Mouse (Mus musculus) forebrain, embryonic 12.5 days (tissue): ENCODE data around the gene Armt1. TPM values are rescaled to one million over a fixed set of nuclear protein-coding genes. Genes with fewer than 3 reads are reported as not detected.

ENCODE experiments used
- ATAC-seq: fragments of 200-750 bp; cut with Nextera tagmentation; 2 replicates; pipeline ENCODE4 v1.8.0; 2017; ENCODE audit warnings: moderate TSS enrichment; ENCODE audit not compliant: low FRiP score
- H3K27ac ChIP-seq: fragments of 300-500 bp; sonication (generic); 2 replicates; pipeline ENCODE4 v1.5.1; 2016; ENCODE audit warnings: mild to moderate bottlenecking
- H3K27me3 ChIP-seq: fragments of 300-500 bp; sonication (generic); 2 replicates; pipeline ENCODE4 v1.6.1; 2016; ENCODE audit warnings: mild to moderate bottlenecking
- H3K36me3 ChIP-seq: fragments of 300-500 bp; sonication (generic); replicated peaks from 2 replicates; pipeline ENCODE4 v1.6.1; 2016; ENCODE audit warnings: mild to moderate bottlenecking
- H3K4me1 ChIP-seq: fragments of 300-500 bp; sonication (generic); 2 replicates; pipeline ENCODE4 v1.6.1; 2016
- H3K4me2 ChIP-seq: fragments of 300-500 bp; sonication (generic); 2 replicates; pipeline ENCODE4 v1.6.1; 2016; ENCODE audit warnings: mild to moderate bottlenecking, moderate library complexity
- H3K4me3 ChIP-seq: fragments of 300-500 bp; sonication (generic); replicated peaks from 2 replicates; pipeline ENCODE4 v1.5.1; 2016; ENCODE audit warnings: mild to moderate bottlenecking
- H3K9ac ChIP-seq: fragments of 300-500 bp; sonication (generic); 2 replicates; pipeline ENCODE4 v1.6.1; 2016; ENCODE audit warnings: mild to moderate bottlenecking
- H3K9me3 ChIP-seq: fragments of 300-500 bp; sonication (generic); 2 replicates; pipeline ENCODE4 v1.6.1; 2016
- WGBS: fragments of 180-500 bp; shearing (Covaris S2); methylation state at CpG from one replicate; pipeline ENCODE4 v1.1.7; 2016; 5-methylcytosine and 5-hydroxymethylcytosine counted together
- polyA plus RNA-seq: library from polyadenylated mRNA; unstranded; fragments of >200 nt; fragmentation: Nextera tagmentation; extraction: Ambion mirVana; gene quantifications from 2 replicates; pipeline ENCODE4 v1.2.1, GENCODE M21; 2016

Gene Armt1
- polyA plus RNA-seq, 1 experiment from 2014 or later, result 23.1 TPM

- no peak overlapping the region for H3K27ac ChIP-seq
- WGBS, result 95% methylated on average over 2 of the region's 2 CpGs
These were observed 27.9 kb downstream of the Armt1 start for GRCm38 (mm10) chr10:4460201-4460600.

GRCm38 (mm10) chr10:4465799-4466198, 33.5 kb downstream of the Armt1 start:
- H3K27me3 ChIP-seq, result no peaks in the 10 kb centered on the region
- no peak overlapping the region for H3K9ac ChIP-seq
- no peaks in the 10 kb centered on the region for H3K36me3 ChIP-seq
- no peak overlapping the region for H3K4me3 ChIP-seq
- no peak overlapping the region for H3K27ac ChIP-seq
- no peaks in the 10 kb centered on the region; the same call in 1 of the 2 replicates for H3K4me1 ChIP-seq
- H3K4me2 ChIP-seq, result no peak overlapping the region
- no peaks in the 10 kb centered on the region for H3K9me3 ChIP-seq
- no peak for ATAC-seq
- WGBS, result 85% methylated on average over 7 of the region's 7 CpGs

More at GRCm38 (mm10) chr10:4460201-4460600, 27.9 kb downstream of the Armt1 start:
- Histone ChIP-seq H3K4me3 (no peak overlapping the region), H3K36me3 (peaks cover 8% of the 10 kb centered on the region; the same call in 1 of the 2 replicates), H3K4me2 (no peak overlapping the region), H3K4me1 (no peaks in the 10 kb centered on the region; the same call in 1 of the 2 replicates), H3K9ac (no peak overlapping the region), H3K9me3 (no peaks in the 10 kb centered on the region), H3K27me3 (no peaks in the 10 kb centered on the region)
- ATAC-seq, result no peak

- WGBS, result 80% methylated on average over 3 of the region's 3 CpGs
These were observed 37.1 kb downstream of the Armt1 start for GRCm38 (mm10) chr10:4469406-4469805.

GRCm38 (mm10) chr10:4473591-4473993, 41.3 kb downstream of the Armt1 start:
- Histone ChIP-seq H3K36me3 (no peaks in the 10 kb centered on the region), H3K27me3 (no peaks in the 10 kb centered on the region), H3K9me3 (no peaks in the 10 kb centered on the region), H3K9ac (no peak overlapping the region), H3K4me3 (no peak overlapping the region), H3K4me2 (no peak overlapping the region), H3K27ac (no peak overlapping the region), H3K4me1 (no peaks in the 10 kb centered on the region)
- WGBS, result 87% methylated on average over 11 of the region's 11 CpGs
- ATAC-seq, result no peak

More at GRCm38 (mm10) chr10:4469406-4469805, 37.1 kb downstream of the Armt1 start:
- H3K9me3 ChIP-seq, result no peaks in the 10 kb centered on the region
- H3K4me1 ChIP-seq, result no peaks in the 10 kb centered on the region; the same call in 1 of the 2 replicates
- H3K4me3 ChIP-seq, result no peak overlapping the region
- no peak overlapping the region for H3K4me2 ChIP-seq
- ATAC-seq, result no peak
- H3K27ac ChIP-seq, result no peak overlapping the region
- H3K27me3 ChIP-seq, result no peaks in the 10 kb centered on the region
- H3K9ac ChIP-seq, result no peak overlapping the region
- no peaks in the 10 kb centered on the region for H3K36me3 ChIP-seq

GRCm38 (mm10) chr10:4475431-4475830, 43.2 kb downstream of the Armt1 start:
- 83% methylated on average over 3 of the region's 3 CpGs for WGBS

GRCm38 (mm10) chr10:4476604-4477003, 44.3 kb downstream of the Armt1 start:
- Histone ChIP-seq H3K27me3 (no peaks in the 10 kb centered on the region), H3K36me3 (no peaks in the 10 kb centered on the region), H3K4me1 (no peaks in the 10 kb centered on the region), H3K9me3 (no peaks in the 10 kb centered on the region), H3K9ac (no peak overlapping the region), H3K4me2 (no peak overlapping the region), H3K4me3 (no peak overlapping the region), H3K27ac (no peak overlapping the region)
- WGBS, result 94% methylated on average over 5 of the region's 5 CpGs
- ATAC-seq, result no peak

More at GRCm38 (mm10) chr10:4475431-4475830, 43.2 kb downstream of the Armt1 start:
- Histone ChIP-seq H3K9ac (no peak overlapping the region), H3K4me3 (no peak overlapping the region), H3K4me2 (no peak overlapping the region), H3K27me3 (no peaks in the 10 kb centered on the region), H3K4me1 (no peaks in the 10 kb centered on the region), H3K27ac (no peak overlapping the region), H3K9me3 (no peaks in the 10 kb centered on the region), H3K36me3 (no peaks in the 10 kb centered on the region)
- no peak for ATAC-seq

GRCm38 (mm10) chr10:4480929-4481328, 48.7 kb downstream of the Armt1 start:
- no peak overlapping the region for H3K27ac ChIP-seq
- ATAC-seq, result no peak
- WGBS, result 82% methylated on average over 3 of the region's 3 CpGs
- no peaks in the 10 kb centered on the region for H3K9me3 ChIP-seq
- H3K4me1 ChIP-seq, result no peaks in the 10 kb centered on the region
- no peak overlapping the region for H3K9ac ChIP-seq
- H3K4me2 ChIP-seq, result no peak overlapping the region
- no peaks in the 10 kb centered on the region for H3K36me3 ChIP-seq
- H3K4me3 ChIP-seq, result no peak overlapping the region
- H3K27me3 ChIP-seq, result no peaks in the 10 kb centered on the region

GRCm38 (mm10) chr10:4481695-4482094, 49.4 kb downstream of the Armt1 start:
- 92% methylated on average over 8 of the region's 8 CpGs for WGBS
- Histone ChIP-seq H3K27me3 (no peaks in the 10 kb centered on the region), H3K36me3 (no peaks in the 10 kb centered on the region), H3K4me1 (no peaks in the 10 kb centered on the region), H3K4me2 (no peak overlapping the region), H3K27ac (no peak overlapping the region), H3K9me3 (no peaks in the 10 kb centered on the region), H3K4me3 (no peak overlapping the region), H3K9ac (no peak overlapping the region)
- no peak for ATAC-seq

- Histone ChIP-seq H3K9ac (no peak within 1 kb of the TSS), H3K27me3 (no peaks in the 10 kb centered on the region), H3K36me3 (no peaks in the 10 kb centered on the region), H3K27ac (no peak within 1 kb of the TSS), H3K4me2 (no peak within 1 kb of the TSS), H3K4me3 (no peak within 1 kb of the TSS), H3K4me1 (no peaks in the 10 kb centered on the region), H3K9me3 (no peaks in the 10 kb centered on the region)
- no peak for ATAC-seq
- 29% methylated on average over 11 of the region's 11 CpGs for WGBS
These were observed 50.1 kb downstream of the Armt1 start, which contains the start of gene Ccdc170 for GRCm38 (mm10) chr10:4482355-4482754. Gene Ccdc170 (plus strand): TSS chr10:4482502.

- no peak overlapping the region for H3K4me3 ChIP-seq
- no peaks in the 10 kb centered on the region for H3K9me3 ChIP-seq
- ATAC-seq, result no peak
- no peak overlapping the region for H3K4me2 ChIP-seq
- H3K27ac ChIP-seq, result no peak overlapping the region
- no peaks in the 10 kb centered on the region for H3K27me3 ChIP-seq
- H3K36me3 ChIP-seq, result no peaks in the 10 kb centered on the region
- no peaks in the 10 kb centered on the region for H3K4me1 ChIP-seq
- WGBS, result 77% methylated on average over 1 of the region's 1 CpGs
- no peak overlapping the region for H3K9ac ChIP-seq
These were observed 51.6 kb downstream of the Armt1 start for GRCm38 (mm10) chr10:4483848-4484247.

GRCm38 (mm10) chr10:4484986-4485385, 52.7 kb downstream of the Armt1 start:
- no peak overlapping the region for H3K27ac ChIP-seq
- no peaks in the 10 kb centered on the region for H3K4me1 ChIP-seq
- no peak overlapping the region for H3K9ac ChIP-seq
- no peak for ATAC-seq
- no peaks in the 10 kb centered on the region for H3K27me3 ChIP-seq
- no peak overlapping the region for H3K4me2 ChIP-seq
- 83% methylated on average over 9 of the region's 9 CpGs for WGBS
- H3K36me3 ChIP-seq, result no peaks in the 10 kb centered on the region
- no peaks in the 10 kb centered on the region for H3K9me3 ChIP-seq
- no peak overlapping the region for H3K4me3 ChIP-seq

GRCm38 (mm10) chr10:4489865-4490264, 57.6 kb downstream of the Armt1 start:
- H3K27ac ChIP-seq, result no peak overlapping the region
- H3K9ac ChIP-seq, result no peak overlapping the region
- H3K4me2 ChIP-seq, result no peak overlapping the region
- ATAC-seq, result no peak
- H3K36me3 ChIP-seq, result no peaks in the 10 kb centered on the region
- no peaks in the 10 kb centered on the region for H3K27me3 ChIP-seq
- no peak overlapping the region for H3K4me3 ChIP-seq
- H3K4me1 ChIP-seq, result 0 out of 2 replicates have a peak, but pooled peaks cover 4% of the 10 kb centered on the region
- 68% methylated on average over 5 of the region's 5 CpGs for WGBS
- no peaks in the 10 kb centered on the region for H3K9me3 ChIP-seq

- WGBS, result 51% methylated on average over 3 of the region's 3 CpGs
These were observed 59.0 kb downstream of the Armt1 start for GRCm38 (mm10) chr10:4491281-4491680.

More at GRCm38 (mm10) chr10:4491281-4491680, 59.0 kb downstream of the Armt1 start:
- ATAC-seq, result no peak
- Histone ChIP-seq H3K4me2 (no peak overlapping the region), H3K9ac (no peak overlapping the region), H3K36me3 (no peaks in the 10 kb centered on the region), H3K4me1 (0 out of 2 replicates have a peak, but pooled peaks cover 4% of the 10 kb centered on the region), H3K27me3 (no peaks in the 10 kb centered on the region), H3K4me3 (no peak overlapping the region), H3K9me3 (no peaks in the 10 kb centered on the region), H3K27ac (no peak overlapping the region)
